Mouse (Mus musculus) stomach, postnatal 0 days (tissue): ENCODE measurements around the gene Mgrn1.

Experiments used
- CTCF ChIP-seq: IDR thresholded peaks from 2 replicates; pipeline ENCODE4 v1.5.1; 2016; ENCODE audit warnings: antibody characterized with exemption, low read depth, mild to moderate bottlenecking, moderate library complexity
- EP300 ChIP-seq: optimal IDR thresholded peaks from 2 replicates; pipeline ENCODE3; 2016; ENCODE audit warnings: antibody characterized with exemption

GRCm38 (mm10) chr16:4848090-4848489, 38.0 kb upstream of the Mgrn1 start:
- no peak for TF ChIP-seq CTCF
- no peak for TF ChIP-seq EP300
